Mouse (Mus musculus): ENCODE data around the gene Pnkp. TPM values are rescaled to one million over a fixed set of nuclear protein-coding genes. Genes with fewer than 3 reads are reported as not detected.
A peak's percentile ranks its signal among the peaks of the same experiment; 100 is the strongest.

The Pnkp gene
- polyA plus RNA-seq, 1 experiment = 67.3 TPM

- peaks cover 53% of the 10 kb centered on the region for H3K4me1 ChIP-seq (ENCODE audit: control insufficient read depth, insufficient read depth, insufficient read length)
- WGBS = 77% methylated on average over 6 of the region's 6 CpGs
- H3K36me3 ChIP-seq (ENCODE audit: control insufficient read depth, insufficient read depth, low read length) = peaks cover 17% of the 10 kb centered on the region
- H3K4me3 ChIP-seq (ENCODE audit: extremely low read depth, insufficient read depth, insufficient read length) = peak overlapping the region; percentile 64; the same call in 1 of the 2 replicates
- TF ChIP-seq CTCF (IDR thresholded peaks at IDR 0.05; ENCODE audit: extremely low read depth, insufficient read depth, insufficient read length, insufficient replicate concordance) (no peak), POLR2A (IDR thresholded peaks at IDR 0.05; ENCODE audit: low read depth, low read length) (no peak)
- no peak for DNase-seq (ENCODE audit: low read depth in 1 of 2, low spot score in 2 of 2)
- H3K27ac ChIP-seq (ENCODE audit: insufficient read depth, low read length) = peak overlapping the region; percentile 95
- H3K27me3 ChIP-seq (ENCODE audit: control insufficient read depth, insufficient read depth, low read length) = no peaks in the 10 kb centered on the region
These were observed 18.9 kb upstream of the Pnkp start for GRCm38 (mm10) chr7:44838073-44838472.

- H3K4me3 ChIP-seq (ENCODE audit: extremely low read depth, insufficient read depth, insufficient read length) = peak overlapping the region; percentile 46; the same call in 1 of the 2 replicates
- WGBS = 11% methylated on average over 11 of the region's 11 CpGs
These were observed 17.8 kb upstream of the Pnkp start for GRCm38 (mm10) chr7:44839171-44839490.

GRCm38 (mm10) chr7:44839491-44840191 is 17.3 kb upstream of the Pnkp start:
- DNase-seq (ENCODE audit: low read depth in 1 of 2, low spot score in 2 of 2) = peak; percentile 45 to 78
- peak overlapping the region; percentile 46 for H3K4me3 ChIP-seq (ENCODE audit: extremely low read depth, insufficient read depth, insufficient read length)
- H3K36me3 ChIP-seq (ENCODE audit: control insufficient read depth, insufficient read depth, low read length) = peaks cover 31% of the 10 kb centered on the region
- peaks cover 45% of the 10 kb centered on the region for H3K4me1 ChIP-seq (ENCODE audit: control insufficient read depth, insufficient read depth, insufficient read length)
- no peaks in the 10 kb centered on the region for H3K27me3 ChIP-seq (ENCODE audit: control insufficient read depth, insufficient read depth, low read length)
- peak overlapping the region; percentile 65 for H3K27ac ChIP-seq (ENCODE audit: insufficient read depth, low read length)
- 7% methylated on average over 58 of the region's 58 CpGs for WGBS
- no peak for TF ChIP-seq CTCF (IDR thresholded peaks at IDR 0.05; ENCODE audit: extremely low read depth, insufficient read depth, insufficient read length, insufficient replicate concordance)
- peak; percentile 17 for TF ChIP-seq POLR2A (IDR thresholded peaks at IDR 0.05; ENCODE audit: low read depth, low read length)

More at GRCm38 (mm10) chr7:44839171-44839490, 17.8 kb upstream of the Pnkp start:
- TF ChIP-seq CTCF (IDR thresholded peaks at IDR 0.05; ENCODE audit: extremely low read depth, insufficient read depth, insufficient read length, insufficient replicate concordance) (no peak), POLR2A (IDR thresholded peaks at IDR 0.05; ENCODE audit: low read depth, low read length) (no peak)
- Histone ChIP-seq H3K27me3 (ENCODE audit: control insufficient read depth, insufficient read depth, low read length) (no peaks in the 10 kb centered on the region), H3K36me3 (ENCODE audit: control insufficient read depth, insufficient read depth, low read length) (peaks cover 27% of the 10 kb centered on the region), H3K4me1 (ENCODE audit: control insufficient read depth, insufficient read depth, insufficient read length) (peaks cover 49% of the 10 kb centered on the region), H3K27ac (ENCODE audit: insufficient read depth, low read length) (peak overlapping the region; percentile 65)
- no peak for DNase-seq (ENCODE audit: low read depth in 1 of 2, low spot score in 2 of 2)

- 19% methylated on average over 14 of the region's 14 CpGs for WGBS
- Histone ChIP-seq H3K36me3 (ENCODE audit: control insufficient read depth, insufficient read depth, low read length) (peaks cover 38% of the 10 kb centered on the region), H3K4me3 (ENCODE audit: extremely low read depth, insufficient read depth, insufficient read length) (peak overlapping the region; percentile 46; the same call in 1 of the 2 replicates), H3K27ac (ENCODE audit: insufficient read depth, low read length) (peak overlapping the region; percentile 65), H3K4me1 (ENCODE audit: control insufficient read depth, insufficient read depth, insufficient read length) (peaks cover 43% of the 10 kb centered on the region), H3K27me3 (ENCODE audit: control insufficient read depth, insufficient read depth, low read length) (no peaks in the 10 kb centered on the region)
- no peak; the same call in 1 of the 2 replicates for TF ChIP-seq POLR2A (IDR thresholded peaks at IDR 0.05; ENCODE audit: low read depth, low read length)
- TF ChIP-seq CTCF (IDR thresholded peaks at IDR 0.05; ENCODE audit: extremely low read depth, insufficient read depth, insufficient read length, insufficient replicate concordance) = no peak
- DNase-seq (ENCODE audit: low read depth in 1 of 2, low spot score in 2 of 2) = no peak
These were observed 16.5 kb upstream of the Pnkp start for GRCm38 (mm10) chr7:44840426-44840825.

- no peak for TF ChIP-seq CTCF (IDR thresholded peaks at IDR 0.05; ENCODE audit: extremely low read depth, insufficient read depth, insufficient read length, insufficient replicate concordance)
- no peak for TF ChIP-seq POLR2A (IDR thresholded peaks at IDR 0.05; ENCODE audit: low read depth, low read length)
- H3K4me3 ChIP-seq (ENCODE audit: extremely low read depth, insufficient read depth, insufficient read length) = no peak overlapping the region
- peaks cover 31% of the 10 kb centered on the region for H3K4me1 ChIP-seq (ENCODE audit: control insufficient read depth, insufficient read depth, insufficient read length)
- no peaks in the 10 kb centered on the region for H3K27me3 ChIP-seq (ENCODE audit: control insufficient read depth, insufficient read depth, low read length)
- DNase-seq (ENCODE audit: low read depth in 1 of 2, low spot score in 2 of 2) = no peak
- 82% methylated on average over 8 of the region's 8 CpGs for WGBS
- H3K36me3 ChIP-seq (ENCODE audit: control insufficient read depth, insufficient read depth, low read length) = peaks cover 49% of the 10 kb centered on the region
- H3K27ac ChIP-seq (ENCODE audit: insufficient read depth, low read length) = no peak overlapping the region
These were observed 15.0 kb upstream of the Pnkp start for GRCm38 (mm10) chr7:44841825-44842463.

GRCm38 (mm10) chr7:44845006-44845405 is 11.9 kb upstream of the Pnkp start:
- TF ChIP-seq CTCF (IDR thresholded peaks at IDR 0.05; ENCODE audit: extremely low read depth, insufficient read depth, insufficient read length, insufficient replicate concordance) = no peak
- no peak for TF ChIP-seq POLR2A (IDR thresholded peaks at IDR 0.05; ENCODE audit: low read depth, low read length)
- Histone ChIP-seq H3K27me3 (ENCODE audit: control insufficient read depth, insufficient read depth, low read length) (no peaks in the 10 kb centered on the region), H3K27ac (ENCODE audit: insufficient read depth, low read length) (no peak overlapping the region), H3K4me3 (ENCODE audit: extremely low read depth, insufficient read depth, insufficient read length) (no peak overlapping the region), H3K4me1 (ENCODE audit: control insufficient read depth, insufficient read depth, insufficient read length) (peaks cover 10% of the 10 kb centered on the region), H3K36me3 (ENCODE audit: control insufficient read depth, insufficient read depth, low read length) (peaks cover 49% of the 10 kb centered on the region)
- DNase-seq (ENCODE audit: low read depth in 1 of 2, low spot score in 2 of 2) = no peak
- 95% methylated on average over 10 of the region's 10 CpGs for WGBS

- Histone ChIP-seq H3K27ac (ENCODE audit: insufficient read depth, low read length) (no peak overlapping the region), H3K36me3 (ENCODE audit: control insufficient read depth, insufficient read depth, low read length) (peaks cover 41% of the 10 kb centered on the region), H3K27me3 (ENCODE audit: control insufficient read depth, insufficient read depth, low read length) (no peaks in the 10 kb centered on the region), H3K4me1 (ENCODE audit: control insufficient read depth, insufficient read depth, insufficient read length) (peaks cover 6% of the 10 kb centered on the region; the same call in 1 of the 2 replicates), H3K4me3 (ENCODE audit: extremely low read depth, insufficient read depth, insufficient read length) (no peak overlapping the region)
- 96% methylated on average over 7 of the region's 7 CpGs for WGBS
- no peak for DNase-seq (ENCODE audit: low read depth in 1 of 2, low spot score in 2 of 2)
- TF ChIP-seq POLR2A (IDR thresholded peaks at IDR 0.05; ENCODE audit: low read depth, low read length) (no peak), CTCF (IDR thresholded peaks at IDR 0.05; ENCODE audit: extremely low read depth, insufficient read depth, insufficient read length, insufficient replicate concordance) (no peak)
These were observed 10.1 kb upstream of the Pnkp start for GRCm38 (mm10) chr7:44846804-44847203.

All from spleen, adult 2 months (tissue).